Mouse (Mus musculus) stomach, postnatal 0 days (tissue): ENCODE results near the gene Gm10277. TPM values are rescaled to one million over a fixed set of nuclear protein-coding genes. Genes with fewer than 3 reads are reported as not detected.

Experiments
- ATAC-seq: fragments of 200-750 bp; cut with Nextera tagmentation; 2 replicates; pipeline ENCODE4 v1.8.0; 2017; ENCODE audit not compliant: low FRiP score, low TSS enrichment
- DNase-seq: peaks from one replicate; pipeline ENCODE4 v3.0.0-alpha.2; 2016; ENCODE audit warnings: low spot score
- H3K27ac ChIP-seq: fragments of 300-500 bp; sonication (generic); replicated peaks from 2 replicates; pipeline ENCODE4 v1.5.1; 2014; ENCODE audit warnings: mild to moderate bottlenecking, control low read depth
- H3K27me3 ChIP-seq: fragments of 300-500 bp; sonication (generic); 2 replicates; pipeline ENCODE4 v1.6.1; 2014; ENCODE audit warnings: low read length; ENCODE audit not compliant: control insufficient read depth, insufficient read depth
- H3K36me3 ChIP-seq: fragments of 300-500 bp; sonication (generic); 2 replicates; pipeline ENCODE4 v1.6.1; 2014; ENCODE audit warnings: low read length, mixed read lengths; ENCODE audit not compliant: control insufficient read depth, insufficient read depth
- H3K4me1 ChIP-seq: fragments of 300-500 bp; sonication (generic); replicated peaks from 2 replicates; pipeline ENCODE4 v1.6.1; 2014; ENCODE audit warnings: antibody characterized with exemption; ENCODE audit not compliant: control insufficient read depth, insufficient read depth
- H3K4me2 ChIP-seq: fragments of 300-500 bp; sonication (generic); replicated peaks from 2 replicates; pipeline ENCODE4 v1.6.1; 2014; ENCODE audit warnings: low read depth, mild to moderate bottlenecking, control low read depth, moderate library complexity
- H3K4me3 ChIP-seq: fragments of 300-500 bp; sonication (generic); 2 replicates; pipeline ENCODE4 v1.5.1; 2014; ENCODE audit warnings: low read depth, low read length, control low read depth
- H3K9ac ChIP-seq: fragments of 300-500 bp; sonication (generic); 2 replicates; pipeline ENCODE4 v1.6.1; 2014; ENCODE audit warnings: mild to moderate bottlenecking, low read length, control low read depth, mixed read lengths
- H3K9me3 ChIP-seq: fragments of 300-500 bp; sonication (generic); 2 replicates; pipeline ENCODE4 v1.6.1; 2016; ENCODE audit warnings: low read length; ENCODE audit not compliant: control insufficient read depth
- CTCF ChIP-seq: IDR thresholded peaks from 2 replicates; pipeline ENCODE4 v1.5.1; 2016; ENCODE audit warnings: antibody characterized with exemption, low read depth, mild to moderate bottlenecking, moderate library complexity
- EP300 ChIP-seq: optimal IDR thresholded peaks from 2 replicates; pipeline ENCODE3; 2016; ENCODE audit warnings: antibody characterized with exemption
- WGBS: fragments of 180-500 bp; shearing (Covaris S2); extraction: QIAGEN DNeasy Blood & Tissue Kit; methylation state at CpG from one replicate; pipeline ENCODE4 v1.1.7; 2014; 5-methylcytosine and 5-hydroxymethylcytosine counted together
- polyA plus RNA-seq: library from polyadenylated mRNA; unstranded; fragments of >200 nt; fragmentation: Nextera tagmentation; extraction: Ambion mirVana; gene quantifications from 2 replicates; pipeline ENCODE4 v1.2.1, GENCODE M21; 2015

Gene Gm10277
- polyA plus RNA-seq, 1 experiment from 2014 or later: 0.40 TPM

DNA sequence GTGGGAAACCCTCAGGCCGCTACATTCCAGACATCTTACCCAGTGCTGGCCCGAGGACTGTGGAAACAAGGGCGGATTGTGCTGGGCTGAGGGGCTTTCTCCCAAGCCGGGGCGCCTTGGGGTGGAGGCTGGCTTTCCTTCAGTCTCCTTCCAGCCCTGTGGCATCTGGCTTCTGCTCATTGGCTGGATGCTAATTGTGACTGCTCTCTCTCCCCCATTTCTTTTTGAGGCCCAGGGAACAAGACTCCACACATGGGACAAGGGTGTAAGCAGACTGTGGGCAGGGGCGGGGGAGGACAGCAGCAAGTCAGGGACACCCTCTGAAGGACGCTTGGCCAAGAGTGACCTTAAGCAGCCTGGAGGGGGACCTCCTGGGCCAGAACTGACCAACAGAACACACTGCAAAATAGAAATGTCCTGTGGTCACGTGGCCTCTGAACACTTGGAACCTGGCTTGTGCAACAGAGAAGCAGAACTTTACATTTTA lies 3.7 kb upstream of the Gm10277 start:
- Histone ChIP-seq H3K4me3 (no peak overlapping the region), H3K9me3 (no peaks in the 10 kb centered on the region), H3K36me3 (no peaks in the 10 kb centered on the region), H3K9ac (peak overlapping the region; percentile 18; the same call in 1 of the 2 replicates), H3K4me1 (peaks cover 7% of the 10 kb centered on the region; the same call in 1 of the 2 replicates), H3K4me2 (no peak overlapping the region), H3K27ac (peak overlapping the region; percentile 40; the same call in 1 of the 2 replicates), H3K27me3 (no peaks in the 10 kb centered on the region)
- TF ChIP-seq CTCF: no peak
- no peak for TF ChIP-seq EP300
- peak; percentile 4; the same call in 1 of the 2 replicates for ATAC-seq
- 48% methylated on average over 8 of the region's 8 CpGs for WGBS
- no peak for DNase-seq

DNA sequence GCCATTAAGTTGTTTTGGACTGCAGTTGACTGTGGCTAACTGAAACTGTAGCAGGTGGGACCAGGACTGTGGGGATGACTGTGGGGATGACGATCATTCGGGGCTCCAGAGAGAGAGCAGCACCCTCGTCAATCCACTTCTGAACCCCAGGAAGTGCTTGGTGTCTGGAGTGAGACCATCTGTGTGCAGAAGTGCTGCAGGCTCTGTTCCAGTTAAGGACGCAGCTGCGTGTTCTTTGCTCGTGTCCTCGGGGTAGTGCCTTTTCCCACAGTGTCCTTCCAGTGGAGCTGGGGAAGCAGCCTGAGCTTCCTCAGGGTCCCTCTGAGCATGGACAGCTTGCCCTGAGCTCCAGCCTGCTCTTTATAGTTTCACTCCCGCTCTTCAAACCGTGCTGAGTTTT lies 2.7 kb upstream of the Gm10277 start:
- Histone ChIP-seq H3K4me3 (no peak overlapping the region), H3K27me3 (no peaks in the 10 kb centered on the region), H3K27ac (peak overlapping the region; percentile 25; the same call in 1 of the 2 replicates), H3K9ac (no peak overlapping the region), H3K36me3 (no peaks in the 10 kb centered on the region), H3K4me1 (peaks cover 14% of the 10 kb centered on the region), H3K4me2 (no peak overlapping the region), H3K9me3 (no peaks in the 10 kb centered on the region)
- WGBS: 40% methylated on average over 9 of the region's 9 CpGs
- ATAC-seq (no peak), DNase-seq (no peak)
- TF ChIP-seq EP300: no peak
- TF ChIP-seq CTCF: no peak

DNA sequence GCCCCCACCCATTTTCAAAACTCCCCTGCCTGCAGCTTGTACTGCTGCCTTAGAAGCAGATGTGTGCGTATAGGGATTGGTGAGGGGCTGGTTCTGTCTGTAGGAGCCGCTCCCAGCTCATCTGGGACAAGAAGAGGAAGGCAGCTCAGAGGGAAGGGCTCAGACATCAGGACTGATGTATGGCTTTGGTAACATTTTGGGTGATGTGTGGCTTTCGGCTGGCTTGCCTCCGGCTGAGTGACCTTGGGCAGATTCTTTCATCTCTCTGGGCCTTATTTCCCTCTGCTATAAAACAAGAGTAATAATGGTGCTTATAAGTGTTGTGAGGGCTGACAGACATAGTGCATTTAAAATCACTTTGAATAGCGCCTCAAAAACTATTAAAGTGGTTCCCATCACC lies 2.0 kb upstream of the Gm10277 start:
- H3K27ac ChIP-seq: no peak overlapping the region
- 84% methylated on average over 5 of the region's 5 CpGs for WGBS
- no peaks in the 10 kb centered on the region for H3K27me3 ChIP-seq
- DNase-seq (no peak), ATAC-seq (no peak)
- no peak overlapping the region for H3K4me2 ChIP-seq
- H3K9ac ChIP-seq: no peak overlapping the region
- no peak for TF ChIP-seq CTCF
- TF ChIP-seq EP300: no peak
- H3K9me3 ChIP-seq: no peaks in the 10 kb centered on the region
- peaks cover 21% of the 10 kb centered on the region for H3K4me1 ChIP-seq
- no peak overlapping the region for H3K4me3 ChIP-seq
- no peaks in the 10 kb centered on the region for H3K36me3 ChIP-seq

DNA sequence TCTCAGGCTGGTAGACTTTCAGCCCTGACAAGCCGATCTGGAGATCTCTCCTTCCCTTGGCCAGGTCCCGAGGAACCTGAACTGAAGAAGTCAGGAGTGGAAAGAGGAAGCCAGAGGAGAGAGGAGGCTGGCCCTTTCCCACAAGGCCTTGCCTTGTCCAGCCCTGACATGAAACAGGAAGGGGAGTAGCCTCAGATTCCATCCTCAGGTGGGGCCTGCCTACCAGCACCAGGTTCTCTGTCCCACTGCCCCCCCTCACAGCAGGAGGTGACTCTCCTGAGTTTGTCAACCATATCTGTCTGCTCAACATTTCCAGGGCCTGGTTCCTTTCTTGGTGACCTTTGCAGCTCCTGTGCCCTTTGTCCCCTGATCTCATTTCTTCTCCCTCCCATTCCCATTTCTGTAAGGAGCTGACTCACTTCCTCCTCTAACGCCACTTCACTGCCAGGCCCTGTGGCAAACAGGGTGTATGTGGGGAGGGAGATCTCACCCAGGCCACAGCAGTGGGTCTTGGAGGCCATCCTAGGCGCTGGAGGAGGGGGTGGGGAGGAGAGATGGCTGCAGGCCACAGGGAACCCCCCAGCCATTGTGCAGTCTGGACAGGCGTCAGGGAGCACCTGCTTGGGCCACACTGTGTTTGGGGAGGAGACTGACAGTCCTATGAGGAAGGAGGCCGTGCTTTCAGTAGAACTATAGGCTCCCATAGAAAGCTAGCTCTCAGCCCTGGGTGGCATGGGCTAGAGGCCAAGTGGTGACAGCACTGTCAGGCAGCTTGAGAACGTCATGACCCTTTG lies 1.6 kb downstream of the Gm10277 start:
- peak overlapping the region; percentile 96 for H3K27ac ChIP-seq
- no peak overlapping the region for H3K4me3 ChIP-seq
- DNase-seq (peak; percentile 89), ATAC-seq (peak; percentile 89)
- peaks cover 28% of the 10 kb centered on the region for H3K4me1 ChIP-seq
- H3K9ac ChIP-seq: peak overlapping the region; percentile 52
- no peaks in the 10 kb centered on the region for H3K36me3 ChIP-seq
- H3K4me2 ChIP-seq: peak overlapping the region; percentile 29
- TF ChIP-seq CTCF (no peak), EP300 (no peak)
- H3K9me3 ChIP-seq: no peaks in the 10 kb centered on the region
- 34% methylated on average over 6 of the region's 7 CpGs for WGBS
- H3K27me3 ChIP-seq: no peaks in the 10 kb centered on the region

DNA sequence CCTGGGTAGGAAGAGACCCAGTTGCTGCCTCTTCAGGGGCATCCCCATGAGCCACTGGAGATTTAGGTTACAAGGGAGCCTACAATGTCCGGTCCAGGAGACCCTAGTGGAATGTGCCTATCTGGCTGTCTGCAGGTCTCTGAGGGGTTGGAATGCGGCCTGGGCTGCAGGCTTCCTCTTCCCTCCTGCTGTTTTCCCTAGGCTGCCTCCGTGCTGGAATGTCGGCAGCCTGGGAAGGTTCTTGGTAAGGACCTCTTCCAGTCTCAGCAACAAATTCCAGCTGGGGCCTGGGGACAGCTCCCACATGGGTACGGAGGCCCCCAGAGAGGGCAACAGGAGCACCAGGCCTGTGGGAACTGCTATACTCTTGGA lies 2.2 kb downstream of the Gm10277 start:
- Histone ChIP-seq H3K4me3 (no peak overlapping the region), H3K9me3 (no peaks in the 10 kb centered on the region), H3K4me1 (peaks cover 26% of the 10 kb centered on the region), H3K27ac (peak overlapping the region; percentile 96), H3K4me2 (peak overlapping the region; percentile 29), H3K27me3 (no peaks in the 10 kb centered on the region), H3K9ac (peak overlapping the region; percentile 52; the same call in 1 of the 2 replicates), H3K36me3 (no peaks in the 10 kb centered on the region)
- 17% methylated on average over 5 of the region's 5 CpGs for WGBS
- ATAC-seq: no peak; the same call in 1 of the 2 replicates
- no peak for DNase-seq
- TF ChIP-seq EP300 (no peak), CTCF (no peak)

DNA sequence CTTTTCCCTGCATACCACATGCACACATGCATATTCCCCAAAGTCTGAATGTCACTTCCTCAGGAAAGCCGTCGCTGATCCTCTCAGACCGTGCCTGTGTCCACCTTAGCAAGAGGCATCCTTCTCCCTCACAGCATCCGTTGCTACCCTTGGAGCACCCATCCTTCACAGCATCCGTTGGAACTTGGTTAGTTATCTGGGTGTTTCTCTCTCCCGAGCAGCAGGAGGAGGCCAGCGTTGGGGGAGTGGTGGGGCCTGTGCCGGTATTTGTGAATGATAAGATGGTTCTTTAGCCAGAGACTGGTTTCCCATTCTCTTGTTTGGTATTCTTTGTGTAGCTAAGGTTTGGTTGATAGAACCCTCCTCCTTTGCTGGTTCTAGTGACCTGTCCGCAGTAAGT lies 2.7 kb downstream of the Gm10277 start:
- Histone ChIP-seq H3K4me2 (peak overlapping the region; percentile 29; the same call in 1 of the 2 replicates), H3K4me3 (no peak overlapping the region), H3K9me3 (no peaks in the 10 kb centered on the region), H3K9ac (peak overlapping the region; percentile 52; the same call in 1 of the 2 replicates), H3K27me3 (no peaks in the 10 kb centered on the region), H3K4me1 (peaks cover 26% of the 10 kb centered on the region), H3K36me3 (no peaks in the 10 kb centered on the region), H3K27ac (peak overlapping the region; percentile 96)
- ATAC-seq (no peak), DNase-seq (no peak)
- WGBS: 53% methylated on average over 9 of the region's 9 CpGs
- no peak for TF ChIP-seq CTCF
- TF ChIP-seq EP300: no peak
